Mouse (Mus musculus): ENCODE data around the gene Serpinb6b. TPM values are rescaled to one million over a fixed set of nuclear protein-coding genes. Genes with fewer than 3 reads are reported as not detected.

Serpinb6b gene
- polyA plus RNA-seq, 1 experiment from 2014 or later = 0.52 TPM

- H3K9me3 ChIP-seq = no peaks in the 10 kb centered on the region
- ATAC-seq (ENCODE audit: low FRiP score) = no peak
- H3K4me2 ChIP-seq = no peak overlapping the region
- H3K36me3 ChIP-seq (replicated peaks) = no peaks in the 10 kb centered on the region
- no peaks in the 10 kb centered on the region for H3K4me1 ChIP-seq
- no peak overlapping the region for H3K27ac ChIP-seq
- no peak overlapping the region for H3K4me3 ChIP-seq (replicated peaks)
- 86% methylated on average over 9 of the region's 9 CpGs for WGBS
- H3K27me3 ChIP-seq = no peaks in the 10 kb centered on the region
- no peak overlapping the region for H3K9ac ChIP-seq
Observed at GRCm38 (mm10) chr13:32963990-32964753, 837 bp upstream of the Serpinb6b start.

GRCm38 (mm10) chr13:32966116-32966515 lies 1.1 kb downstream of the Serpinb6b start:
- Histone ChIP-seq H3K4me3 (replicated peaks) (no peak overlapping the region), H3K36me3 (replicated peaks) (no peaks in the 10 kb centered on the region), H3K9me3 (no peaks in the 10 kb centered on the region), H3K4me1 (no peaks in the 10 kb centered on the region), H3K27ac (no peak overlapping the region), H3K4me2 (no peak overlapping the region), H3K27me3 (no peaks in the 10 kb centered on the region), H3K9ac (no peak overlapping the region)
- 79% methylated on average over 5 of the region's 5 CpGs for WGBS
- no peak for ATAC-seq (ENCODE audit: low FRiP score)

- H3K9me3 ChIP-seq = no peaks in the 10 kb centered on the region
- H3K27me3 ChIP-seq = no peaks in the 10 kb centered on the region
- H3K4me2 ChIP-seq = no peak overlapping the region
- H3K36me3 ChIP-seq (replicated peaks) = no peaks in the 10 kb centered on the region
- H3K9ac ChIP-seq = no peak overlapping the region
- H3K27ac ChIP-seq = no peak overlapping the region
- no peaks in the 10 kb centered on the region for H3K4me1 ChIP-seq
- ATAC-seq (ENCODE audit: low FRiP score) = no peak
- H3K4me3 ChIP-seq (replicated peaks) = no peak overlapping the region
Observed at GRCm38 (mm10) chr13:32967233-32967632, 2.2 kb downstream of the Serpinb6b start.

GRCm38 (mm10) chr13:32968353-32968984 lies 3.5 kb downstream of the Serpinb6b start:
- no peak overlapping the region for H3K27ac ChIP-seq
- no peak overlapping the region for H3K9ac ChIP-seq
- H3K9me3 ChIP-seq = no peaks in the 10 kb centered on the region
- no peak overlapping the region for H3K4me3 ChIP-seq (replicated peaks)
- no peaks in the 10 kb centered on the region for H3K27me3 ChIP-seq
- no peak for ATAC-seq (ENCODE audit: low FRiP score)
- no peaks in the 10 kb centered on the region for H3K4me1 ChIP-seq
- no peaks in the 10 kb centered on the region for H3K36me3 ChIP-seq (replicated peaks)
- H3K4me2 ChIP-seq = no peak overlapping the region
- 74% methylated on average over 5 of the region's 5 CpGs for WGBS

- WGBS = 77% methylated on average over 4 of the region's 4 CpGs
- Histone ChIP-seq H3K4me2 (no peak overlapping the region), H3K4me1 (no peaks in the 10 kb centered on the region), H3K27ac (no peak overlapping the region), H3K9me3 (no peaks in the 10 kb centered on the region), H3K9ac (no peak overlapping the region), H3K27me3 (no peaks in the 10 kb centered on the region), H3K36me3 (replicated peaks) (no peaks in the 10 kb centered on the region), H3K4me3 (replicated peaks) (no peak overlapping the region)
- ATAC-seq (ENCODE audit: low FRiP score) = no peak
Observed at GRCm38 (mm10) chr13:32968996-32969640, 4.1 kb downstream of the Serpinb6b start.

GRCm38 (mm10) chr13:32969641-32970040 lies 4.6 kb downstream of the Serpinb6b start:
- no peaks in the 10 kb centered on the region for H3K36me3 ChIP-seq (replicated peaks)
- no peaks in the 10 kb centered on the region for H3K27me3 ChIP-seq
- no peak overlapping the region for H3K4me2 ChIP-seq
- H3K9me3 ChIP-seq = no peaks in the 10 kb centered on the region
- H3K27ac ChIP-seq = no peak overlapping the region
- H3K9ac ChIP-seq = no peak overlapping the region
- H3K4me1 ChIP-seq = no peaks in the 10 kb centered on the region
- 82% methylated on average over 1 of the region's 1 CpGs for WGBS
- no peak overlapping the region for H3K4me3 ChIP-seq (replicated peaks)
- no peak for ATAC-seq (ENCODE audit: low FRiP score)

- no peak overlapping the region for H3K4me3 ChIP-seq (replicated peaks)
- H3K9ac ChIP-seq = no peak overlapping the region
- H3K4me1 ChIP-seq = no peaks in the 10 kb centered on the region
- no peaks in the 10 kb centered on the region for H3K36me3 ChIP-seq (replicated peaks)
- H3K27me3 ChIP-seq = no peaks in the 10 kb centered on the region
- no peak overlapping the region for H3K27ac ChIP-seq
- no peak overlapping the region for H3K4me2 ChIP-seq
- WGBS = 81% methylated on average over 3 of the region's 3 CpGs
- ATAC-seq (ENCODE audit: low FRiP score) = no peak
- no peaks in the 10 kb centered on the region for H3K9me3 ChIP-seq
Observed at GRCm38 (mm10) chr13:32970776-32971175, 5.8 kb downstream of the Serpinb6b start.

GRCm38 (mm10) chr13:32974268-32974667 lies 9.3 kb downstream of the Serpinb6b start:
- ATAC-seq (ENCODE audit: low FRiP score) = no peak
- no peaks in the 10 kb centered on the region for H3K36me3 ChIP-seq (replicated peaks)
- H3K4me1 ChIP-seq = no peaks in the 10 kb centered on the region
- no peak overlapping the region for H3K4me2 ChIP-seq
- H3K27me3 ChIP-seq = no peaks in the 10 kb centered on the region
- no peak overlapping the region for H3K4me3 ChIP-seq (replicated peaks)
- H3K27ac ChIP-seq = no peak overlapping the region
- WGBS = 89% methylated on average over 2 of the region's 2 CpGs
- no peaks in the 10 kb centered on the region for H3K9me3 ChIP-seq
- H3K9ac ChIP-seq = no peak overlapping the region

- Histone ChIP-seq H3K9ac (no peak overlapping the region), H3K9me3 (no peaks in the 10 kb centered on the region), H3K36me3 (replicated peaks) (no peaks in the 10 kb centered on the region), H3K27me3 (no peaks in the 10 kb centered on the region), H3K4me1 (no peaks in the 10 kb centered on the region), H3K27ac (no peak overlapping the region), H3K4me2 (no peak overlapping the region), H3K4me3 (replicated peaks) (no peak overlapping the region)
- ATAC-seq (ENCODE audit: low FRiP score) = no peak
- 69% methylated on average over 3 of the region's 3 CpGs for WGBS
Observed at GRCm38 (mm10) chr13:32974889-32975460, 10.0 kb downstream of the Serpinb6b start.

GRCm38 (mm10) chr13:32975710-32976109 lies 10.7 kb downstream of the Serpinb6b start:
- H3K27me3 ChIP-seq = no peaks in the 10 kb centered on the region
- H3K36me3 ChIP-seq (replicated peaks) = no peaks in the 10 kb centered on the region
- no peaks in the 10 kb centered on the region for H3K9me3 ChIP-seq
- WGBS = 86% methylated on average over 2 of the region's 2 CpGs
- ATAC-seq (ENCODE audit: low FRiP score) = no peak
- no peaks in the 10 kb centered on the region for H3K4me1 ChIP-seq
- no peak overlapping the region for H3K4me3 ChIP-seq (replicated peaks)
- no peak overlapping the region for H3K4me2 ChIP-seq
- no peak overlapping the region for H3K27ac ChIP-seq
- H3K9ac ChIP-seq = no peak overlapping the region

- no peak for ATAC-seq (ENCODE audit: low FRiP score)
- no peak overlapping the region for H3K9ac ChIP-seq
- WGBS = 87% methylated on average over 4 of the region's 4 CpGs
Observed at GRCm38 (mm10) chr13:32982556-32983042, 17.6 kb downstream of the Serpinb6b start.

GRCm38 (mm10) chr13:32986256-32986655 lies 21.2 kb downstream of the Serpinb6b start:
- Histone ChIP-seq H3K4me3 (replicated peaks) (no peak overlapping the region), H3K9me3 (no peaks in the 10 kb centered on the region), H3K36me3 (replicated peaks) (no peaks in the 10 kb centered on the region), H3K27ac (no peak overlapping the region), H3K4me2 (no peak overlapping the region), H3K27me3 (no peaks in the 10 kb centered on the region), H3K4me1 (no peaks in the 10 kb centered on the region), H3K9ac (no peak overlapping the region)
- no peak for ATAC-seq (ENCODE audit: low FRiP score)

More at GRCm38 (mm10) chr13:32982556-32983042, 17.6 kb downstream of the Serpinb6b start:
- Histone ChIP-seq H3K4me3 (replicated peaks) (no peak overlapping the region), H3K27me3 (no peaks in the 10 kb centered on the region), H3K27ac (no peak overlapping the region), H3K36me3 (replicated peaks) (no peaks in the 10 kb centered on the region), H3K9me3 (no peaks in the 10 kb centered on the region), H3K4me2 (no peak overlapping the region), H3K4me1 (no peaks in the 10 kb centered on the region)

Measured in forebrain, embryonic 12.5 days (tissue).